Mouse (Mus musculus): ENCODE results near the gene Pfn1. TPM values are rescaled to one million over a fixed set of nuclear protein-coding genes. Genes with fewer than 3 reads are reported as not detected.

Gene Pfn1
- total RNA-seq (2014; rRNA removed) (438 and 486 TPM in 2 replicates), polyA plus RNA-seq (2015; fragmentation: Nextera tagmentation; extraction: Ambion mirVana) (600 and 608 TPM in 2 replicates)

- Histone ChIP-seq H3K9ac (replicated peaks; ENCODE audit: low read length, poor library complexity, severe bottlenecking) (peak within 1 kb of the TSS; percentile 98), H3K27me3 (ENCODE audit: insufficient read depth, low read length) (no peaks in the 10 kb centered on the region), H3K9me3 (ENCODE audit: low read length) (no peaks in the 10 kb centered on the region), H3K27ac (ENCODE audit: low read depth, low read length) (peak within 1 kb of the TSS; percentile 97), H3K36me3 (ENCODE audit: insufficient read depth, low read length) (peaks cover 19% of the 10 kb centered on the region), H3K4me1 (ENCODE audit: insufficient read depth, low read length) (peaks cover 8% of the 10 kb centered on the region), H3K4me2 (ENCODE audit: low read depth, low read length, poor library complexity, severe bottlenecking) (peak within 1 kb of the TSS; percentile 72), H3K4me3 (ENCODE audit: low read depth, low read length) (peak within 1 kb of the TSS; percentile 99)
- DNase-seq (ENCODE audit: low spot score) (peak; percentile 88), ATAC-seq (ENCODE audit: low FRiP score) (peak; percentile 54)
- WGBS: under 1% methylated on average over 57 of the region's 61 CpGs
- no peak for TF ChIP-seq CTCF (IDR thresholded peaks at IDR 0.05)
Observed at GRCm38 (mm10) chr11:70654198-70654922, at the start of gene Pfn1. Gene Pfn1 (minus strand): TSS chr11:70654644.

GRCm38 (mm10) chr11:70702781-70703180 is 48.3 kb upstream of the Pfn1 start:
- H3K4me3 ChIP-seq (ENCODE audit: low read depth, low read length): peak overlapping the region; percentile 2; the same call in 1 of the 2 replicates
- 0 out of 2 replicates have a peak overlapping the region, but pooled peaks have one; percentile 82 for H3K4me2 ChIP-seq (ENCODE audit: low read depth, low read length, poor library complexity, severe bottlenecking)
- no peak for TF ChIP-seq CTCF (IDR thresholded peaks at IDR 0.05)
- H3K9me3 ChIP-seq (ENCODE audit: low read length): no peaks in the 10 kb centered on the region
- H3K27ac ChIP-seq (ENCODE audit: low read depth, low read length): no peak overlapping the region
- ATAC-seq (ENCODE audit: low FRiP score) (no peak), DNase-seq (ENCODE audit: low spot score) (no peak)
- H3K27me3 ChIP-seq (ENCODE audit: insufficient read depth, low read length): no peaks in the 10 kb centered on the region
- peaks cover 9% of the 10 kb centered on the region; the same call in 1 of the 2 replicates for H3K4me1 ChIP-seq (ENCODE audit: insufficient read depth, low read length)
- WGBS: 69% methylated on average over 6 of the region's 6 CpGs
- H3K9ac ChIP-seq (replicated peaks; ENCODE audit: low read length, poor library complexity, severe bottlenecking): peak overlapping the region; percentile 95
- peaks cover 44% of the 10 kb centered on the region for H3K36me3 ChIP-seq (ENCODE audit: insufficient read depth, low read length)

- TF ChIP-seq CTCF (IDR thresholded peaks at IDR 0.05): no peak
- H3K4me3 ChIP-seq (ENCODE audit: low read depth, low read length): peak overlapping the region; percentile 98; the same call in 1 of the 2 replicates
Observed at GRCm38 (mm10) chr11:70701984-70702733, 47.7 kb upstream of the Pfn1 start.

GRCm38 (mm10) chr11:70701221-70701955 is 46.9 kb upstream of the Pfn1 start:
- 14% methylated on average over 10 of the region's 10 CpGs for WGBS
- Histone ChIP-seq H3K4me1 (ENCODE audit: insufficient read depth, low read length) (peaks cover 9% of the 10 kb centered on the region; the same call in 1 of the 2 replicates), H3K27me3 (ENCODE audit: insufficient read depth, low read length) (no peaks in the 10 kb centered on the region), H3K9me3 (ENCODE audit: low read length) (no peaks in the 10 kb centered on the region), H3K9ac (replicated peaks; ENCODE audit: low read length, poor library complexity, severe bottlenecking) (peak overlapping the region; percentile 95), H3K36me3 (ENCODE audit: insufficient read depth, low read length) (peaks cover 32% of the 10 kb centered on the region), H3K27ac (ENCODE audit: low read depth, low read length) (no peak overlapping the region), H3K4me3 (ENCODE audit: low read depth, low read length) (peak overlapping the region; percentile 98), H3K4me2 (ENCODE audit: low read depth, low read length, poor library complexity, severe bottlenecking) (peak overlapping the region; percentile 82)
- no peak for ATAC-seq (ENCODE audit: low FRiP score)
- no peak for DNase-seq (ENCODE audit: low spot score)
- no peak for TF ChIP-seq CTCF (IDR thresholded peaks at IDR 0.05)

More at GRCm38 (mm10) chr11:70701984-70702733, 47.7 kb upstream of the Pfn1 start:
- 75% methylated on average over 6 of the region's 6 CpGs for WGBS
- Histone ChIP-seq H3K36me3 (ENCODE audit: insufficient read depth, low read length) (peaks cover 39% of the 10 kb centered on the region), H3K27me3 (ENCODE audit: insufficient read depth, low read length) (no peaks in the 10 kb centered on the region), H3K9ac (replicated peaks; ENCODE audit: low read length, poor library complexity, severe bottlenecking) (peak overlapping the region; percentile 95), H3K4me1 (ENCODE audit: insufficient read depth, low read length) (peaks cover 9% of the 10 kb centered on the region; the same call in 1 of the 2 replicates), H3K9me3 (ENCODE audit: low read length) (no peaks in the 10 kb centered on the region), H3K4me2 (ENCODE audit: low read depth, low read length, poor library complexity, severe bottlenecking) (peak overlapping the region; percentile 82), H3K27ac (ENCODE audit: low read depth, low read length) (no peak overlapping the region)
- ATAC-seq (ENCODE audit: low FRiP score): no peak
- DNase-seq (ENCODE audit: low spot score): no peak

GRCm38 (mm10) chr11:70700613-70701012 is 46.2 kb upstream of the Pfn1 start:
- peak overlapping the region; percentile 75 for H3K27ac ChIP-seq (ENCODE audit: low read depth, low read length)
- H3K9ac ChIP-seq (replicated peaks; ENCODE audit: low read length, poor library complexity, severe bottlenecking): peak overlapping the region; percentile 95
- under 1% methylated on average over 22 of the region's 34 CpGs for WGBS
- H3K4me3 ChIP-seq (ENCODE audit: low read depth, low read length): peak overlapping the region; percentile 98
- H3K27me3 ChIP-seq (ENCODE audit: insufficient read depth, low read length): no peaks in the 10 kb centered on the region
- H3K4me2 ChIP-seq (ENCODE audit: low read depth, low read length, poor library complexity, severe bottlenecking): peak overlapping the region; percentile 82
- no peaks in the 10 kb centered on the region for H3K9me3 ChIP-seq (ENCODE audit: low read length)
- peaks cover 25% of the 10 kb centered on the region for H3K36me3 ChIP-seq (ENCODE audit: insufficient read depth, low read length)
- ATAC-seq (ENCODE audit: low FRiP score) (peak; percentile 38; the same call in 1 of the 2 replicates), DNase-seq (ENCODE audit: low spot score) (peak; percentile 6)
- TF ChIP-seq CTCF (IDR thresholded peaks at IDR 0.05): no peak
- peaks cover 9% of the 10 kb centered on the region; the same call in 1 of the 2 replicates for H3K4me1 ChIP-seq (ENCODE audit: insufficient read depth, low read length)

Data from midbrain, postnatal 0 days (tissue).